Mouse (Mus musculus): Measurements from ENCODE around the gene Rab27a. TPM values are rescaled to one million over a fixed set of nuclear protein-coding genes. Genes with fewer than 3 reads are reported as not detected.
"Not testable (repeated sequence)": the region's sequence is repeated elsewhere in the genome, so short reads cannot be mapped to it uniquely, and the experiment has no call there.

Rab27a gene
- total RNA-seq, 2 experiments from 2014 or later, result 7.5 to 8.9 TPM

DNA sequence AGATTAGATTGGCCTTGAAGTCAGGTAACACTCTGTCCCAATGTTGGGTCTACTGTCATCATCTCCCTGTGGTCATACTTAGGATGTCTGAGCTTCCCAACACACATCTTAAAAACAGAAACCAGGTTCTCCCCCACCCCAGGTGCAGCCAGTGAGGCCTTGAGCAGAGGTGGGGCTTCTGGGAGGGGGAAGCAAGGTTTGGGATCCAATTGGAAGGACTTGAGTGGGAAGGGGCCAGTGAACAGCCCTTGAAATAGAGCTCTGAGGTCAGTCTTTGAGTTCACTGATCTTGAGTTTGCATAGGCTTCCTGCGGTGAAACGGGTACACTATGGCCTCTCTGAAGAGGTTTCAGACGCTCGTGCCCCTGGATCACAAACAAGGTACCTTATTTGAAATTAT is 57.5 kb downstream of the Rab27a start, which contains the start of gene Gm20509:
TSS of gene Gm20509 (plus strand) at position 290 of the 400 bp plus-strand sequence.
- no peak for TF ChIP-seq CTCF (IDR thresholded peaks at IDR 0.05)
- intact Hi-C loops (cut with DNase I), result no loop called here
- no peak within 1 kb of the TSS for H3K27ac ChIP-seq
- peak within 1 kb of the TSS; percentile 48 for H3K4me3 ChIP-seq
- no peak for DNase-seq (ENCODE audit: extremely low spot score in 1 of 2, low spot score in 2 of 2)

DNA sequence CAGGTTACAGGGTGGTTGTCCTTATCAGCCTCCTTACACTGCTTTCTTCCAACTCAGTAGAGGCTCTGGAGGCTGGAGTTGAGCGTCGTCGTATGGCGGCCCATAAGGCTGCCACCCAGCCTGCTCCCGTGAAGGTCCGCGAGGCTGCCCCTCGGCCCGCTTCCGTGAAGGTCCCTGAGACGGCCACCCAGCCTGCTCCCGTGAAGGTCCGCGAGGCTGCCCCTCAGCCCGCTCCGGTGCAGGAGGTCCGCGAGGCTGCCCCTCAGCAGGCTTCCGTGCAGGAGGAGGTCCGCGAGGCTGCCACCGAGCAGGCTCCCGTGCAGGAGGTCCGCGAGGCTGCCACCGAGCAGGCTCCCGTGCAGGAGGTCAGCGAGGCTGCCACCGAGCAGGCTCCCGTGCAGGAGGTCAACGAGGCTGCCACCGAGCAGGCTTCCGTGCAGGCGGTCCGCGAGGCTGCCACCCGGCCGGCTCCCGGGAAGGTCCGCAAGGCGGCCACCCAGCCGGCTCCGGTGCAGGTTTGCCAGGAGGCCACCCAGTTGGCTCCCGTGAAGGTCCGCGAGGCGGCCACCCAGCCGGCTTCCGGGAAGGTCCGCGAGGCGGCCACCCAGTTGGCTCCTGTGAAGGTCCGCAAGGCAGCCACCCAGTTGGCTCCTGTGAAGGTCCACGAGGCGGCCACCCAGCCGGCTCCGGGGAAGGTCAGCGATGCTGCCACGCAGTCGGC is 58.7 kb downstream of the Rab27a start:
- Histone ChIP-seq H3K4me3 (peak overlapping the region; percentile 48), H3K27ac (no peak overlapping the region)
- TF ChIP-seq CTCF (IDR thresholded peaks at IDR 0.05), result no peak
- intact Hi-C loops (cut with DNase I), result no loop called here
- DNase-seq (ENCODE audit: extremely low spot score in 1 of 2, low spot score in 2 of 2), result peak in 1 of 2 experiments; percentile 22

DNA sequence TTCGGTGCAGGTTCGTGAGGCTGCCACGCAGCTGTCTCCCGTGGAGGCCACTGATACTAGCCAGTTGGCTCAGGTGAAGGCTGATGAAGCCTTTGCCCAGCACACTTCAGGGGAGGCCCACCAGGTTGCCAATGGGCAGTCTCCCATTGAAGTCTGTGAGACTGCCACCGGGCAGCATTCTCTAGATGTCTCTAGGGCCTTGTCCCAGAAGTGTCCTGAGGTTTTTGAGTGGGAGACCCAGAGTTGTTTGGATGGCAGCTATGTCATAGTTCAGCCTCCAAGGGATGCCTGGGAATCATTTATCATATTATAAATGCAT is 59.2 kb downstream of the Rab27a start:
- no peak for TF ChIP-seq CTCF (IDR thresholded peaks at IDR 0.05)
- intact Hi-C loops (cut with DNase I), result no loop called here
- peak overlapping the region; percentile 48 for H3K4me3 ChIP-seq
- no peak for DNase-seq (ENCODE audit: extremely low spot score in 1 of 2, low spot score in 2 of 2)
- no peak overlapping the region for H3K27ac ChIP-seq

DNA sequence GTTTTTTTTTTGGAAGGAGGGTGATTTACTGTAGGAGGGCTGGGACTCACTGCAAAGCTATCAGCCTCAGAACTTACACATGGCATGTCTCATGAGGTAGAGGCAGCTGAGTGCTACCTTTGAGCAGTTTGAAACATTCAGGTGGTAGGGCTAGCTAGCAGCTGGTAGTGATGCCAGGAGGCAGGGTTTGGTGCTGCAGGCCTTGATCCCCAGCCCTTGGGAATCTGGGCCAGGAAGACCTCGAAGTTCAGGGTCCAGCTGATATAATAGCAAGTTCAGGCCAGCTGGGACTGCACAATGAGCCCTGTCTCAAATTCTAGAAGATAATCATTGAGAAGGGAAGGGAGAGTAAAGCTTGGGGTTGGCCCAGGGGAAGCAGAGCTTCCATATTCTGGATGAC is 60.5 kb downstream of the Rab27a start:
- no peak overlapping the region for H3K4me3 ChIP-seq
- intact Hi-C loops (cut with DNase I), result no loop called here
- no peak for TF ChIP-seq CTCF (IDR thresholded peaks at IDR 0.05)
- H3K27ac ChIP-seq, result no peak overlapping the region
- DNase-seq (ENCODE audit: extremely low spot score in 1 of 2, low spot score in 2 of 2), result no peak

DNA sequence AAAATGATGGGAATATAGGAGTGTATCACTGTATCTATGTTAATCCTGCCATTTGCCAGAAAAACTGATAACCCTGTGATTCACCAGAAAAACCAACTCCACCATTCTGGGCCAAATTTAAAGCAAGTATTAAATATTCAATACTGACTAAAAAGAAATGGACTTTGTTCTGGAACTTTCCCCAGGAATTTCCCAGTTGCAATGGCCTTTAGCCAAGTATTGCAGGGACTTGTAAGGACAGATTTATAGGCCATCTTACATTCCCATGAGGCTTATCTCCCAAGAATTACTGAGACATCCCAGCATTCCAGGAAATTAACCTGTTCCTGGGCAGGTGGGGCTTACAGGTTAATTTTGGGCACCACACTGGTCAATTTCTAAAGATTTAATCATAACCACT is 61.1 kb downstream of the Rab27a start:
- Histone ChIP-seq H3K4me3 (no peak overlapping the region), H3K27ac (peak overlapping the region; percentile 41; the same call in 1 of the 2 replicates)
- no peak for TF ChIP-seq CTCF (IDR thresholded peaks at IDR 0.05)
- DNase-seq (ENCODE audit: extremely low spot score in 1 of 2, low spot score in 2 of 2), result no peak
- intact Hi-C loops (cut with DNase I), result no loop called here

DNA sequence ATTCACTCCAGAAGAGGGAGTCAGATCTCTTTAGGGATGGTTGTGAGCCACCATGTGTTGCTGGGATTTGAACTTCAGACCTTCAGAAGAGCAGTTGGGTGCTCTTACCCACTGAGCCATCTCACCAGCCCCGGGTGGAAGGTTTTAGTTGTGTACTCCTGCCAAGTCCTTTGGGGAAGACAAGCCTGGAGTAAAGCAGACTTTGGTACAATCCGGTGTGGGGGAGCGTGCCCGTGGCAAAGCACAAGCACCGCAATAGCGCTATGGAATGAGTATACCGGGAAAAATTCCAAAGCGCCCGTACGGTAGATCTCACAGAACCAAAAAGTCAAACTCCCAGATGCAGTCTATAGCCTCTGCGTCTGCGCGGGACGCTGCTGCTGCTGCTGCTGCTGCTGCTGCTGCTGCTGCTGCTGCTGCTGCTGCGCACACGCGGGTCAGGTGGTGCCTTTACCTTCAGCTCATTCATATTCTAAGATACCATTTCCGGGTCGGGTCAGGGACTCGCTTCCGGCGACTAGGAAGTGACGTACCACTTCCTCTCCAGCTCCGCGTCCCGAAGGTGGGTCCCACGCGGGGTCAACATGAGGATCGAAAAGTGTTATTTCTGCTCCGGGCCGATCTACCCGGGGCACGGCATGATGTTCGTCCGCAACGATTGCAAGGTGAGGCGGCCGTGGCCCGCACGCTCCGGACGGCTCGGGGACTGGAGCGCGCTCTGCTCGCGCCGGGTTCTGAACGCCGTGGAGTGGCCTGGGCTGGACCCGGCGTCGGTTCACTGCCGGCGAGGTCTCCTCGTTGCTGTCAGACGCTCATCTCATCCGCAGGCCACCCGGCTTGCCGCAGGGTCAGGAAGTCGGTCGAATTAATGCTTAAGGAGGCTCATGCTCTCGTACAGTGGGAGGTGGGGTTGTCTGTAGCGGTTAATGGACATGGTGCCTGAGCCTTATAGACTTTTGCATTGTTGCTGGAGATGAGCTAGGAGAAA is 68.6 kb downstream of the Rab27a start, which contains the start of gene Rsl24d1:
TSS of gene Rsl24d1 (plus strand) at position 508 of the 988 bp plus-strand sequence.
- Histone ChIP-seq H3K4me3 (peak within 1 kb of the TSS; percentile 90), H3K27ac (peak within 1 kb of the TSS; percentile 87)
- TF ChIP-seq CTCF (IDR thresholded peaks at IDR 0.05), result no peak; the same call in 1 of the 2 replicates
- DNase-seq (ENCODE audit: extremely low spot score in 1 of 2, low spot score in 2 of 2), result peak; percentile 88
- intact Hi-C loops (cut with DNase I), result no loop called here

DNA sequence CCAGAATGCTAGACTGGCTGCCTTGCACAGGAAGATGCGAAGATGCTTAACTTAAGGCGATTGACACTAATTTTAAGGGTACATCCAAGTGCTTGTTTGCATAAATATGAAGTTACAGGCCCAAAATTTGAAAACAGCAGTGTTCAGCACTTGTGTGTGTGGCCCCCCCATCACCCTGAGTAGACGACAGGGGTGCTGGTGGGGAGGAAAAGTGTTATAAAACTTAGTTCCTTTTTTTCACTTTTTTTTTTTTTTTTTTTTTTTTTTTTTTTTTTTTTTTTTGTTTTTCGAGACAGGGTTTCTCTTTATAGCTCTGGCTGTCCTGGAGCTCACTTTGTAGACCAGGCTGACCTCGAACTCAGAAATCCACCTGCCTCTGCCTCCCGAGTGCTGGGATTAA is 72.0 kb downstream of the Rab27a start:
- intact Hi-C loops (cut with DNase I); H3K27ac ChIP-seq: not testable (repeated sequence)

DNA sequence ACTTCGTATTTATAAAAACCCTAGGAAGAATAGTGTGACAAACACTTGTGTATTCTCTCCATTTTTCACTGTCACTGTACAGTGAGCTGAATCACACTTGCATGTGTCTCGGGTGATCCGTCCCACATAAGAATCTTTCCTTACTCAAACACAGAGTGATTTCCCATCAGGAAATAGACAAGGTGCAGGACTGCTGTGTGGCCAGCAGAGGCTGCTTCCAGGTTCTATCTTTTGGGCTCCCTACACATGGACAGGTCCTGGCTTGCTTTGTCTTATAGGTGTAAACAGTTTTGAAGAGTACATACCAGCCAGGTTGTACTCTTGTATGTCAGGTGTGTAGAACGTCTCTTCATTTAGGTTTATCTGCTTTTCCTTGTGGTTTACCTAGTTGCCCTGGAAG is 73.4 kb downstream of the Rab27a start:
- intact Hi-C loops (cut with DNase I), result no loop called here
- Histone ChIP-seq H3K4me3 (no peak overlapping the region), H3K27ac (no peak overlapping the region)
- TF ChIP-seq CTCF (IDR thresholded peaks at IDR 0.05), result peak; percentile 8
- no peak for DNase-seq (ENCODE audit: extremely low spot score in 1 of 2, low spot score in 2 of 2)

More for the DNA sequence above, 72.0 kb downstream of the Rab27a start:
- DNase-seq (ENCODE audit: extremely low spot score in 1 of 2, low spot score in 2 of 2); H3K4me3 ChIP-seq: not testable (repeated sequence)

DNA sequence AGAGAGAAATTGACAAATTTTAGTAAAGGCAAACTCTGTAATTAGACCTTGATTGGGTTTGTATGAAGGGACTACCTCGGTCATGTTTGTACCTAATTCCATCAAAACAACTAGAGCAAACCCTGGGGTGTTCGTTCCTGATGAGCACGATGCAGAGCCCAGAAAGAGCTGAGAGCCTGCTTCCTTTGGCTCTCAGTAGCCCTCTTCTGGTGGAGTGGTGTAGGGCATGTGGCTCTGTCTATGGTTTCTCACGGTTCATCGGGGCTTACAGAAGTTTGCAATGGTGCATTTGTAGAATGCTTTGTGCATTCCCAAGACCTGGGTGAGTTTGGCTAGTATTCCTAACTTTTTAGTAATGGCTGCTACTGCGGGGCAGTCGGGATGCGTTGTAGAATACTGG is 77.1 kb downstream of the Rab27a start:
- TF ChIP-seq CTCF (IDR thresholded peaks at IDR 0.05), result peak; percentile 66
- H3K4me3 ChIP-seq, result no peak overlapping the region
- no peak overlapping the region for H3K27ac ChIP-seq
- peak; percentile 30 to 35 for DNase-seq (ENCODE audit: extremely low spot score in 1 of 2, low spot score in 2 of 2)
- intact Hi-C loops (cut with DNase I), result no loop called here

DNA sequence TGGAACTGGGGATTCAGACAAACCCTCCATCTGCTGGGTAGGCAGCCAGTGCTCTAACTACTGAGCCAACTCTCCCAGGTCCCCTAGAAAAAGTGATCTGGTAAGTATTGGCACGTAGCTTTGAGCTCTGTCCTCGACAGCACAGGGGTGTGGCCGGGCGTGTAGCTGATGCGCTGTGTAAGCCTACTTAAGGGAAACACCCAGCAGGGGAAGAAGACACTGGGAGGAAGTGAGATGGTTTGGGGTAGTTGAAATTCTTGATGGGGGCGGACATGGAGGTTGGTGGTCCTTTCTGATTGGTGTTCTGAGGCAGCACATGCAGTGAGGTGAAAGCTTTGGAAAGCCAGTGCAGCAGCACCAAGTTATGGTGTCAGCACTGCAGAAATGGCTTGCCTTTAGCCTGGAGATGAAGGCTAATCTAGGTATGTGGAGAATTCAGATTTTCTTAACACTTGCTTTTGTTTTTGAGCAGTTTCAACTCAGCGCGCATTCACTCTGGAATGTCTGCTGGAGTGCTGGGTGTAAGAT is 80.5 kb downstream of the Rab27a start:
- Histone ChIP-seq H3K4me3 (no peak overlapping the region), H3K27ac (no peak overlapping the region)
- intact Hi-C loops (cut with DNase I), result no loop called here
- no peak for DNase-seq (ENCODE audit: extremely low spot score in 1 of 2, low spot score in 2 of 2)
- no peak for TF ChIP-seq CTCF (IDR thresholded peaks at IDR 0.05)

DNA sequence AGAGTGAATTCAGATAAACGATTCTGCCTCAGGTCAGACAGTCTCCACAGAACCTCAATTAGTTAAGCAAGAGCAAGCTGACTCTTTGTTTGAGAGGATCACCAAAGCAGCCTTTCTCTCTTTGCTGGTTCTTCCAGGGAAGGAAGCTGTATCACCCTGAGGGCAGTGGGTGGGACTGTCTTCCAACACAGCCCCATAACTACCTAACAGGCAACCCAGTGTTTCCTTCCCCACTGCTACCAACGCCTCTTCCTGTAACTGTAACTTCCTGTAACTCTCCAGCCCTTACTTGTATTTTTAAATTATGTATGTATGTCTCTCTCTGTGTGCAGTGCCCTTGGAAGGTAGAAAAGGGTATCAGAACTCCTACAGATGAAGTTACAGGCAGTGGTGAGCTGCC is 82.8 kb downstream of the Rab27a start:
- intact Hi-C loops (cut with DNase I), result no loop called here
- no peak for DNase-seq (ENCODE audit: extremely low spot score in 1 of 2, low spot score in 2 of 2)
- no peak for TF ChIP-seq CTCF (IDR thresholded peaks at IDR 0.05)
- Histone ChIP-seq H3K27ac (no peak overlapping the region), H3K4me3 (no peak overlapping the region)

DNA sequence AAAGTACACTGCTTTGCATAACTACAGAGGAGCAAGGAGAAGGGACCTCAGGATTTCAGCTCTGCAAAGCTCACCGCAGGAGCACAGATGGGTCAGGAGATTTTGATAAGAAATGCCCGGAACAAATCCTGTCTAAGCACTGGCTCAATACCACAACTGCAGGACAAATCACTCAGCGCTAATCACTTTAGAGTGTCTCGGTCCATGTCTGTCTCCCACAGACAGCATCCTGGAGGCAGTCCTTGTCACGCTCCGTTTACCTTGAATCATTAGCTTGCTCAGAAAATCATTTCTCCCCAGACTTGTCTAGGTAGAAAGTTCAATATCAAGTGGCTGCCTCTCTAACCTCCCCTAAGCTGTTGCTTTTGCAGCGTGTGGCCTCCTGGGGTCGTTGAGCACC is 85.2 kb downstream of the Rab27a start:
- intact Hi-C loops (cut with DNase I), result no loop called here
- Histone ChIP-seq H3K4me3 (no peak overlapping the region), H3K27ac (no peak overlapping the region)
- no peak for TF ChIP-seq CTCF (IDR thresholded peaks at IDR 0.05)
- no peak for DNase-seq (ENCODE audit: extremely low spot score in 1 of 2, low spot score in 2 of 2)

Data from left cerebral cortex, adult 2 months (tissue).